Mouse (Mus musculus): ENCODE results near the gene Mink1. TPM values are rescaled to one million over a fixed set of nuclear protein-coding genes. Genes with fewer than 3 reads are reported as not detected.
"Not testable (repeated sequence)": the region's sequence is repeated elsewhere in the genome, so short reads cannot be mapped to it uniquely, and the experiment has no call there.

Mink1 gene
- 12.6 and 14.6 TPM in 2 replicates for polyA plus RNA-seq (2016; fragmentation: Nextera tagmentation; extraction: Ambion mirVana)

- WGBS = under 1% methylated on average over 57 of the region's 57 CpGs
- H3K27me3 ChIP-seq (ENCODE audit: insufficient read depth, poor library complexity, severe bottlenecking) = no peaks in the 10 kb centered on the region
- peak; percentile 90 for DNase-seq (ENCODE audit: low spot score)
- H3K27ac ChIP-seq = peak within 1 kb of the TSS; percentile 95
- H3K9me3 ChIP-seq = no peaks in the 10 kb centered on the region
- H3K4me3 ChIP-seq = peak within 1 kb of the TSS; percentile 93
- H3K4me1 ChIP-seq (replicated peaks) = peaks cover 57% of the 10 kb centered on the region
- H3K36me3 ChIP-seq = no peaks in the 10 kb centered on the region
These were observed at the start of gene Mink1 for GRCm38 (mm10) chr11:70562287-70562994. TSS of gene Mink1 (plus strand) at chr11:70562881.

DNA sequence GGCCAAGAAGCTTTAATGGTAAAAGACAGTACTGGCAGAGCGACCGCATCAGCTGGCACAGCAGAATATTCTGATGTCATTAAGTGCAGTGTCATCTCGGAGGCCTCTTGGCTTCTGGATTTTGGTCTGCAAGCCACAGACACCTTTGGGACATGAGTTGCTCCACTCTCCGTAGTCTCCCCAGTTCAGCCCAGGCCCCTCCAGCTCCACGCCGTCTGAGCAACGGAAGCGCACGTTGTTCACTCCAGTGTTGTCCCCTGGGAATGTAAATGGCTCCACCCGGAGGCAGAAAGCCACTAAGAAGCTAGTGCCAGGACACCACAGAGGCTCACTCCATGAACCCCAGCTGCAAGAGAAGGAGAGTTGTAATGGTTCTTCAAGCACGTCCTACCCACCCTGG, 49.2 kb upstream of the Mink1 start:
- Histone ChIP-seq H3K27ac (peak overlapping the region; percentile 12; the same call in 1 of the 2 replicates), H3K4me1 (replicated peaks) (peaks cover 26% of the 10 kb centered on the region), H3K4me3 (no peak overlapping the region), H3K9me3 (no peaks in the 10 kb centered on the region), H3K36me3 (no peaks in the 10 kb centered on the region), H3K27me3 (ENCODE audit: insufficient read depth, poor library complexity, severe bottlenecking) (peaks cover 22% of the 10 kb centered on the region; the same call in 1 of the 2 replicates)
- 51% methylated on average over 11 of the region's 11 CpGs for WGBS
- DNase-seq (ENCODE audit: low spot score) = no peak

GRCm38 (mm10) chr11:70514288-70514687, 48.4 kb upstream of the Mink1 start, which contains the start of gene Vmo1:
TSS of gene Vmo1 (minus strand) at chr11:70514616.
- Histone ChIP-seq H3K27ac (peak within 1 kb of the TSS; percentile 12; the same call in 1 of the 2 replicates), H3K9me3 (no peaks in the 10 kb centered on the region), H3K36me3 (no peaks in the 10 kb centered on the region), H3K4me1 (replicated peaks) (peaks cover 26% of the 10 kb centered on the region), H3K27me3 (ENCODE audit: insufficient read depth, poor library complexity, severe bottlenecking) (peaks cover 20% of the 10 kb centered on the region), H3K4me3 (no peak within 1 kb of the TSS)
- no peak for DNase-seq (ENCODE audit: low spot score)
- 90% methylated on average over 7 of the region's 7 CpGs for WGBS

DNA sequence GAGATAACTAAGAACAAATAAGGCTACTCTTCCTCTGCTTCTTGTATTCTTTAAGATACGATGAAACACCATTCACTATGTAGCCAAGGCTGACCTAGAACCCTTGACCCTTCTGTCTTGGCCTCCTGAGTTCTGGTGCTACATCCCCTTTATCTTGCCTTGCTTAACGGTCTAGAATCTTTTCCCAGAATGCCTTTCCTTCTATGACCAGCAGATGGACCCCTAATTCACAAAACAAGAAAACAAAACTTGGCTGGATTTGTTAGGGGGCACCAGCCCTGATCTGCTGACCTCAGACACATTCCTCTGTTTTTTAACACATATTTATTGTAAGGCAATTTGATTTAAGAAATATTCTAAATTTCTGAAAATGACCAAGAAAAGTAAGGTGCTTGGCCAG, 46.3 kb upstream of the Mink1 start:
- 27% methylated on average over 2 of the region's 2 CpGs for WGBS
- H3K9me3 ChIP-seq = no peaks in the 10 kb centered on the region
- no peak overlapping the region for H3K4me3 ChIP-seq
- peaks cover 24% of the 10 kb centered on the region for H3K27me3 ChIP-seq (ENCODE audit: insufficient read depth, poor library complexity, severe bottlenecking)
- H3K4me1 ChIP-seq (replicated peaks) = peaks cover 22% of the 10 kb centered on the region
- no peak for DNase-seq (ENCODE audit: low spot score)
- no peak overlapping the region for H3K27ac ChIP-seq
- H3K36me3 ChIP-seq = no peaks in the 10 kb centered on the region

DNA sequence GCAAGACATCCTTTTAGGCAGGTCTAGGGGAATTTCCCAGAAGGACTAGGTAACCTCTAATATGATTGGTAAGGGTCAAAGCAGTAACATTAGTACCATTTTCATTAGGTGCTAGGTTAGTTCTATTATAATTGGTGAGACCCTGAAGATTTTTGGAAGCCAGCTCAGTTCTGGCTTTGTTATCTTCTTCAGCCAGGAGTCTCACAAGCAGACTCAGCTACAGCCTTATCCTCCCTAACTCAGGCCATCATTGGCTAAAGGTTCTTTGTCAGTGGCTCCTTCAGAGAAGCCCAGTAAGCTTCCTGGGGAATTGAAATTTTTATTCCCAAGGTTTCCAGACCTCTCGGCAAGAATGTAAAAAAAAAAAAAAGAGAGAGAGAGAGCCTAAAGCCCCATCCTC, 44.2 kb upstream of the Mink1 start:
- H3K4me3 ChIP-seq = no peak overlapping the region
- peaks cover 16% of the 10 kb centered on the region for H3K4me1 ChIP-seq (replicated peaks)
- peaks cover 24% of the 10 kb centered on the region for H3K27me3 ChIP-seq (ENCODE audit: insufficient read depth, poor library complexity, severe bottlenecking)
- no peaks in the 10 kb centered on the region for H3K9me3 ChIP-seq
- no peak for DNase-seq (ENCODE audit: low spot score)
- no peaks in the 10 kb centered on the region for H3K36me3 ChIP-seq
- no peak overlapping the region for H3K27ac ChIP-seq
- WGBS = 74% methylated on average over 1 of the region's 1 CpGs

GRCm38 (mm10) chr11:70518923-70519322, 43.8 kb upstream of the Mink1 start, which contains the start of gene Gltpd2:
TSS of gene Gltpd2 (plus strand) at chr11:70519196.
- Histone ChIP-seq H3K27ac (peak within 1 kb of the TSS; percentile 86), H3K9me3 (no peaks in the 10 kb centered on the region), H3K4me3 (peak within 1 kb of the TSS; percentile 49), H3K36me3 (no peaks in the 10 kb centered on the region), H3K27me3 (ENCODE audit: insufficient read depth, poor library complexity, severe bottlenecking) (peaks cover 24% of the 10 kb centered on the region), H3K4me1 (replicated peaks) (peaks cover 11% of the 10 kb centered on the region)
- WGBS = 82% methylated on average over 10 of the region's 10 CpGs
- no peak for DNase-seq (ENCODE audit: low spot score)

DNA sequence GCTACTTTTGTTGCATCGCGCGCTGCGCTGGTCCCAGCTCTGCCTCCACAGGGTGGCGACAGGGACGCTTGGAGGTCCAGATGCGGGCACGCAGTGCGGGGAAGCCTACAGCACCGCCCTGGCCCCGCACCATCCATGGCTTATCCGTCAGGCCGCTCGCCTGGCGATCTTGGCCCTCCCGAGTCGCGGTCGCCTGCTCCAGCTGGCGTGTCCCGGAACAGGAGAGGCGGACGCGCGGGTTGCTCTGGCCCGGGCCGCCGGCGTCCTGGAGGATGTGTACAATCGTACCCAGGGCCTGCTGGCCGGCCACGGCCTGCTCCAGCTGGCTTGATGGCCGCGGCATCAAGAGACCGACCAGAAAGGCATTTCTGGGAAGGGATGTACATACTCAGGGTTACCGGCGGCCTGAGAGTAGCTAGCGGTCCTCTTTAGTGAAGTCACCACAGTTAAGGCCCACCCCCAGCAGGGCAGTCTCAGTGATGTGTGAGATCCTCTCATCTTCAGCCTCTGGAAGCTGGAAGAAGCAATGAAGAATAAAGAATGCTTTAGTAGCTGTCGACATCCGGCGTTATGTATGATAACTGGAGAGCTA, 42.4 kb upstream of the Mink1 start:
- Histone ChIP-seq H3K4me1 (replicated peaks) (peaks cover 13% of the 10 kb centered on the region), H3K36me3 (no peaks in the 10 kb centered on the region), H3K9me3 (no peaks in the 10 kb centered on the region), H3K27ac (peak overlapping the region; percentile 86), H3K4me3 (peak overlapping the region; percentile 49), H3K27me3 (ENCODE audit: insufficient read depth, poor library complexity, severe bottlenecking) (peaks cover 21% of the 10 kb centered on the region)
- peak; percentile 66 for DNase-seq (ENCODE audit: low spot score)
- WGBS = 12% methylated on average over 41 of the region's 41 CpGs

- peak; percentile 32 for DNase-seq (ENCODE audit: low spot score)
- not testable (repeated sequence) for H3K27ac ChIP-seq, H3K9me3 ChIP-seq, H3K4me3 ChIP-seq
- 89% methylated on average over 8 of the region's 8 CpGs for WGBS
- H3K27me3 ChIP-seq (ENCODE audit: insufficient read depth, poor library complexity, severe bottlenecking) = peaks cover 21% of the 10 kb centered on the region
- peaks cover 23% of the 10 kb centered on the region for H3K4me1 ChIP-seq (replicated peaks)
- H3K36me3 ChIP-seq = peaks cover 24% of the 10 kb centered on the region
These were observed 39.2 kb upstream of the Mink1 start for GRCm38 (mm10) chr11:70523306-70523989.

DNA sequence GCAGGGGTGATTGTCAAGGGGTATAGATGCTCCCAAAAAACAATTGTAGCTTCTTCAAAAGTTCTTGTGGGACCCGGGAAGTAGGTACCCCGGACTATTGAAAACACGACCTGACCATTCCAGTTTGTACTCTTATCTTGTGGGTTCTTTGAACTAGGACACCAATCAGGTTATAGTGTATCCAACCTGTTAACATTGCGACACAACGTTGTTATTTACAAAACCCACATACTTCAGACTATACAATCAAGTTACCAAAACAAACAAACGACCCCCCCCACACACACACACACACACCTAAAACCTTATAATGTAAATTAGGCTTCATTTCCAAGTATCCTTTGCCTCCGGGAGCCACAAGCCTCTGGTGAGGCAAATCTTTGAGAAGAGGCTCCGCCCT, 37.9 kb upstream of the Mink1 start:
- peaks cover 20% of the 10 kb centered on the region for H3K4me1 ChIP-seq (replicated peaks)
- peaks cover 10% of the 10 kb centered on the region; the same call in 1 of the 2 replicates for H3K27me3 ChIP-seq (ENCODE audit: insufficient read depth, poor library complexity, severe bottlenecking)
- no peak for DNase-seq (ENCODE audit: low spot score)
- H3K27ac ChIP-seq = peak overlapping the region; percentile 37; the same call in 1 of the 2 replicates
- no peaks in the 10 kb centered on the region for H3K9me3 ChIP-seq
- H3K4me3 ChIP-seq = peak overlapping the region; percentile 71
- WGBS = 9% methylated on average over 8 of the region's 8 CpGs
- H3K36me3 ChIP-seq = peaks cover 37% of the 10 kb centered on the region

DNA sequence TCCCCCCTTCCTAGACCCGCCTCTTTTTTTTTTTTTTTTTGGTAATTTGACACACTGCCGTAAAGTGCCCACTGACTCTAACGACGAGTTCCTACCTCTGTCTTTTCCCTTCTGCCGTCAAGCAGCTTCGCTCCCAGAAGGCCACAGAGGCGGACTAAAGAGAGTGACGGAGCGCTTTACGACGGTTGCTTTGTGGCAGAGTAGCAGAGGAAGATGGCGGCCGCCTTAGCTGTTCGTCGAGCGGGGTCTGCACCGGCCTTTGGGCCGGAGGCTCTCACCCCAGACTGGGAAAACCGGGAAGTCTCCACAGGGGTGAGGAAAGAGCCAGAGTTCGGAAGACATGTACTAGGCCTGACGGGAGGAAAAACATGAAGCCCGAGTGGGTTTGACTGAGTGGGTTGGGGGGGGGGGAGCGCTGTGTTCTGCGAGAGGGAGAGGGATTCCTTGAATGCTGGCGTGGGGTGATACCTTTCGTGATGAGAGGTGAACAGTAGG, 37.5 kb upstream of the Mink1 start, which contains the start of gene Psmb6:
Gene Psmb6, plus strand, starts transcription at position 184 of the 495 bp plus-strand sequence.
- H3K27ac ChIP-seq = peak within 1 kb of the TSS; percentile 92
- peaks cover 7% of the 10 kb centered on the region; the same call in 1 of the 2 replicates for H3K27me3 ChIP-seq (ENCODE audit: insufficient read depth, poor library complexity, severe bottlenecking)
- H3K36me3 ChIP-seq = peaks cover 37% of the 10 kb centered on the region
- H3K4me1 ChIP-seq (replicated peaks) = peaks cover 15% of the 10 kb centered on the region
- under 1% methylated on average over 26 of the region's 26 CpGs for WGBS
- peak within 1 kb of the TSS; percentile 71 for H3K4me3 ChIP-seq
- DNase-seq (ENCODE audit: low spot score) = peak; percentile 92
- no peaks in the 10 kb centered on the region for H3K9me3 ChIP-seq

- WGBS = 2% methylated on average over 12 of the region's 12 CpGs
- Histone ChIP-seq H3K36me3 (peaks cover 37% of the 10 kb centered on the region), H3K9me3 (no peaks in the 10 kb centered on the region), H3K4me3 (peak overlapping the region; percentile 71), H3K27ac (peak overlapping the region; percentile 92), H3K4me1 (replicated peaks) (peaks cover 13% of the 10 kb centered on the region), H3K27me3 (ENCODE audit: insufficient read depth, poor library complexity, severe bottlenecking) (peaks cover 2% of the 10 kb centered on the region; the same call in 1 of the 2 replicates)
- DNase-seq (ENCODE audit: low spot score) = no peak
These were observed 37.0 kb upstream of the Mink1 start for GRCm38 (mm10) chr11:70525726-70526125.

DNA sequence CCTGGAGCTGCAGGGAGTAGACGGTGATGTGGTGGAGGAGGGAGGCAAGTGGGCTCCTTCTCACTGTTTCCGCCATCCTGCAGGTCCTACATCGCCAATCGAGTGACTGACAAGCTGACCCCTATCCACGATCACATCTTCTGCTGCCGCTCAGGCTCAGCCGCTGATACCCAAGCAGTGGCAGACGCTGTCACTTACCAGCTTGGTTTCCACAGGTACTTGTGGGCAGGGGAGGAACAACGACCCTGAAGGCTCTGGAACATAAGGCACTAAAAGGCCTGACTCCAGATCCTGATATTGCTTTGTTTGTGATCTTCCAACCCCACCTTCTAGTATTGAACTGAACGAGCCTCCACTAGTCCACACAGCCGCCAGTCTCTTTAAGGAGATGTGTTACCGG, 36.5 kb upstream of the Mink1 start:
- Histone ChIP-seq H3K36me3 (peaks cover 37% of the 10 kb centered on the region), H3K9me3 (no peaks in the 10 kb centered on the region), H3K4me1 (replicated peaks) (peaks cover 13% of the 10 kb centered on the region), H3K4me3 (peak overlapping the region; percentile 71), H3K27me3 (ENCODE audit: insufficient read depth, poor library complexity, severe bottlenecking) (no peaks in the 10 kb centered on the region), H3K27ac (0 out of 2 replicates have a peak overlapping the region, but pooled peaks have one; percentile 92)
- DNase-seq (ENCODE audit: low spot score) = no peak
- WGBS = 90% methylated on average over 12 of the region's 12 CpGs
